Mouse (Mus musculus): Measurements from ENCODE around the gene Evpl.

Gene Evpl

DNA sequence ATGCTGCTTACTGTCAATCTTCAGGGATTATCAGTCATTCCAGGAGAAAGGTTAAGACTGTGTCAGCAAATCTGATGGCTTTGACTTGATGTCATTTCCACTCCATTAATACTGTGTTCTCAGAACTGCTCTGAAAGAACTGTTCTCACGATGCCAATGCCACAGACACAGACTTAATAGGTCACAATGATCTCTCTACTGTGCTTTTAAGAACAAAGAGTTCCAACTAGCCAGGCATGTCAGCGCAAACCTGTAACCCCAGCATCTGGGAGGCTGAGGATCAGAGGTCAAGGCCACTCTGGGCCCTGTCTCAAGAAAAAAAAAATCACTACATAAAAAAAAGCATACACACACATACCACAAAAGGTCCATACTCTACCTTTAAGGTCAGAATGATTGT is 65.9 kb downstream of the Evpl start:
- CTCF ChIA-PET = no interaction called here
